Mouse (Mus musculus): ENCODE results near the gene Olfr1461. TPM values are rescaled to one million over a fixed set of nuclear protein-coding genes. Genes with fewer than 3 reads are reported as not detected.

The Olfr1461 gene
- not detected for polyA plus RNA-seq (2012; fragmentation: generic; extraction: Trizol)
- long read RNA-seq, experiment 1: 0 reads
- long read RNA-seq, experiment 2: 0 reads

DNA sequence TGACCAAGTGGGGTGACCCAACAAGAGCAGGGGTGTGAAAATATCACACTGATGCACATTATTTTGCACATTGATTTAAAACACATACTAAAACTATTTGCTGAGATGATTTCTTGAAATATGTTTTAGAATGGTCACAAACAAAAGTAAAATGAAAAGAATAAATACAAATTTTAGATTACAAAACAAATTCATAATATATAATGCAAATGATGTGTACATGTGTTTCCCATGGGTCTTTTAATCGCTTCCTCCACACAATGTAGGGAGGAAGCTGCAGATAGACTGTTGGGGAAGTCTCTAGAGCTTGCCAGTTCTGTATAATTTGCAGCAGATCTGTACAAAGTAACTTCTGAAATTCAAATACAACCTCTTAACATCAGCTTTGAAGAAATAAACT lies at the start of gene Olfr1461:
Olfr1461 (plus strand) TSS at position 301 of the 400 bp plus-strand sequence.
- no peaks in the 10 kb centered on the region for H3K79me2 ChIP-seq (ENCODE audit: control insufficient read depth, insufficient read depth)
- no peaks in the 10 kb centered on the region for H3K79me3 ChIP-seq (ENCODE audit: low read depth)
- H3K27me3 ChIP-seq (ENCODE audit: control insufficient read depth, insufficient read depth, insufficient read length): no peaks in the 10 kb centered on the region
- H3K36me3 ChIP-seq (ENCODE audit: control insufficient read depth, insufficient read depth): no peaks in the 10 kb centered on the region
- no peak within 1 kb of the TSS for H3ac ChIP-seq (ENCODE audit: control insufficient read depth, insufficient read length, low read depth)
- TF ChIP-seq MAX (IDR thresholded peaks at IDR 0.05): no peak
- TF ChIP-seq USF1 (IDR thresholded peaks at IDR 0.05; ENCODE audit: low read depth): no peak
- no peak for TF ChIP-seq MYOG (IDR thresholded peaks at IDR 0.05; ENCODE audit: control insufficient read depth, extremely low read depth, insufficient read length)
- no peak for TF ChIP-seq CEBPB (IDR thresholded peaks at IDR 0.05; ENCODE audit: low read depth)
- TF ChIP-seq CTCF (IDR thresholded peaks at IDR 0.05; ENCODE audit: control insufficient read depth, insufficient read depth, insufficient read length): no peak
- no peak for TF ChIP-seq MYOD1 (IDR thresholded peaks at IDR 0.05; ENCODE audit: control insufficient read depth, insufficient read length, low read depth)
- no peak for TF ChIP-seq FOSL1 (IDR thresholded peaks at IDR 0.05; ENCODE audit: insufficient read depth, low read length, poor library complexity, severe bottlenecking)
- no peak within 1 kb of the TSS for H3K4me3 ChIP-seq (ENCODE audit: insufficient read depth, poor library complexity, severe bottlenecking)

DNA sequence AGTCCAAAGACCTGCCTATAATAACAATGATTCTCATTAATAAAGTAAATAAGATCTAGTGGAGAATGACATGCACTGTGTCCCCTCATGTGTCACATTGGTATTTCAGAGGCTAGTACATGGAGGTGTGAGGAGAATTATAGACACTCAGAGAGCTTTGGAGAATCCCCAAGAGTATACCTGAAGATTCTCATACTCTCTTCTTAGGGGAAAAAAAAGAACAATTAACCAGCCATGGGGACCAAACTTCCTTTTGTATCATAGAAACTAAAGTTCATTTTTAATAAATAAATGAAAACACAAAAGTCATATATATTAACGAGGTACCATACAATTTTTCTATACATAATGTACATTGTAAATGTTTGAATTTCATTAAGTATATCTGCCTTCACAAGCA lies 13.4 kb upstream of the Olfr1461 start, which contains the start of gene Olfr1459:
Olfr1459 (minus strand) TSS at position 101 of the 400 bp plus-strand sequence.
- H3K79me2 ChIP-seq (ENCODE audit: control insufficient read depth, insufficient read depth): no peaks in the 10 kb centered on the region
- no peak for TF ChIP-seq MYOD1 (IDR thresholded peaks at IDR 0.05; ENCODE audit: control insufficient read depth, insufficient read length, low read depth)
- no peak for TF ChIP-seq MAX (IDR thresholded peaks at IDR 0.05)
- TF ChIP-seq FOSL1 (IDR thresholded peaks at IDR 0.05; ENCODE audit: insufficient read depth, low read length, poor library complexity, severe bottlenecking): no peak
- no peaks in the 10 kb centered on the region for H3K79me3 ChIP-seq (ENCODE audit: low read depth)
- H3K27me3 ChIP-seq (ENCODE audit: control insufficient read depth, insufficient read depth, insufficient read length): no peaks in the 10 kb centered on the region
- H3K4me3 ChIP-seq (ENCODE audit: insufficient read depth, poor library complexity, severe bottlenecking): no peak within 1 kb of the TSS
- H3K36me3 ChIP-seq (ENCODE audit: control insufficient read depth, insufficient read depth): no peaks in the 10 kb centered on the region
- H3ac ChIP-seq (ENCODE audit: control insufficient read depth, insufficient read length, low read depth): no peak within 1 kb of the TSS

DNA sequence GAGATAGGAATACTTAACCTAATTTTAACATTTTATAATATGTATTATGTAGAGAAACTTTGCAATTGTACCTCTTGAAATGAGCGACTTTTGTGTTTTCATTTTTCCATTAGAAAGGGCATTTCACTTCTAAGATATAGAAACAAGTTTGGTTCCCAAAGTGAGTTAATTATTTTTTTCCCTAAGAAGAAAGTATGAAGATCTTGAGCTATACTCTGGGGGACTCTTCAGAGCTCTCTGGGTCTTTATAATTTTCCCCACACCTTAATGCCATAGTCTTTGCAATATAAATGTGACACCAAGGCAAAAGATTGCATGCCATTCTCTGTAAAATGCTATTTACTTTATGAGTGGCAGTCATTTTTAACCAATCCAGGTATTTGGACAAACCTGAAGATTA lies 22.6 kb downstream of the Olfr1461 start, which contains the start of gene Olfr1462:
Olfr1462 (plus strand) TSS at position 301 of the 400 bp plus-strand sequence.
- no peaks in the 10 kb centered on the region for H3K36me3 ChIP-seq (ENCODE audit: control insufficient read depth, insufficient read depth)
- no peaks in the 10 kb centered on the region for H3K79me3 ChIP-seq (ENCODE audit: low read depth)
- H3K27me3 ChIP-seq (ENCODE audit: control insufficient read depth, insufficient read depth, insufficient read length): no peaks in the 10 kb centered on the region
- TF ChIP-seq FOSL1 (IDR thresholded peaks at IDR 0.05; ENCODE audit: insufficient read depth, low read length, poor library complexity, severe bottlenecking) (no peak), CEBPB (IDR thresholded peaks at IDR 0.05; ENCODE audit: low read depth) (no peak), CTCF (IDR thresholded peaks at IDR 0.05; ENCODE audit: control insufficient read depth, insufficient read depth, insufficient read length) (no peak), MYOD1 (IDR thresholded peaks at IDR 0.05; ENCODE audit: control insufficient read depth, insufficient read length, low read depth) (no peak), USF1 (IDR thresholded peaks at IDR 0.05; ENCODE audit: low read depth) (no peak), MYOG (IDR thresholded peaks at IDR 0.05; ENCODE audit: control insufficient read depth, extremely low read depth, insufficient read length) (no peak), MAX (IDR thresholded peaks at IDR 0.05) (no peak)
- H3ac ChIP-seq (ENCODE audit: control insufficient read depth, insufficient read length, low read depth): no peak within 1 kb of the TSS
- no peak within 1 kb of the TSS for H3K4me3 ChIP-seq (ENCODE audit: insufficient read depth, poor library complexity, severe bottlenecking)
- no peaks in the 10 kb centered on the region for H3K79me2 ChIP-seq (ENCODE audit: control insufficient read depth, insufficient read depth)

Other genes with a start within 250 kb of the Olfr1461 start
- gene Olfr1448, start 238.6 kb upstream of the Olfr1461 start, polyA plus RNA-seq (2012; fragmentation: generic; extraction: Trizol): not detected
- gene Olfr1449, start 232.2 kb upstream of the Olfr1461 start, polyA plus RNA-seq (2012; fragmentation: generic; extraction: Trizol): not detected
- not detected for gene Olfr1450, start 212.7 kb upstream of the Olfr1461 start, polyA plus RNA-seq (2012; fragmentation: generic; extraction: Trizol)
- gene Olfr1451, start 168.0 kb upstream of the Olfr1461 start, polyA plus RNA-seq (2012; fragmentation: generic; extraction: Trizol): not detected
- gene Olfr1453, start 134.7 kb upstream of the Olfr1461 start, polyA plus RNA-seq (2012; fragmentation: generic; extraction: Trizol): not detected
- not detected for gene Olfr1454, start 102.4 kb upstream of the Olfr1461 start, polyA plus RNA-seq (2012; fragmentation: generic; extraction: Trizol)
- not detected for gene Olfr1457, start 65.1 kb upstream of the Olfr1461 start, polyA plus RNA-seq (2012; fragmentation: generic; extraction: Trizol)
- gene Olfr1458, start 56.2 kb upstream of the Olfr1461 start, polyA plus RNA-seq (2012; fragmentation: generic; extraction: Trizol): not detected
- 0.01 TPM for gene Olfr1459, start 13.5 kb upstream of the Olfr1461 start, polyA plus RNA-seq (2012; fragmentation: generic; extraction: Trizol)
- gene Olfr1462, start 22.7 kb downstream of the Olfr1461 start, polyA plus RNA-seq (2012; fragmentation: generic; extraction: Trizol): not detected
- gene Olfr1463, start 68.3 kb downstream of the Olfr1461 start, polyA plus RNA-seq (2012; fragmentation: generic; extraction: Trizol): not detected
- not detected for gene Olfr1465, start 152.5 kb downstream of the Olfr1461 start, polyA plus RNA-seq (2012; fragmentation: generic; extraction: Trizol)
- gene Olfr1466, start 175.9 kb downstream of the Olfr1461 start, polyA plus RNA-seq (2012; fragmentation: generic; extraction: Trizol): not detected
- not detected for gene Olfr1467, start 199.2 kb downstream of the Olfr1461 start, polyA plus RNA-seq (2012; fragmentation: generic; extraction: Trizol)
- not detected for gene Olfr1469, start 244.8 kb downstream of the Olfr1461 start, polyA plus RNA-seq (2012; fragmentation: generic; extraction: Trizol)